Mouse (Mus musculus): Measurements from ENCODE around the gene Elp4.
A peak's percentile ranks its signal among the peaks of the same experiment; 100 is the strongest.

Elp4 gene

GRCm38 (mm10) chr2:105730704-105731103 lies 173.7 kb downstream of the Elp4 start:
- DNase-seq (ENCODE audit: extremely low spot score, low spot score): no peak

- no peak for DNase-seq (ENCODE audit: extremely low spot score, low spot score)
These were observed 177.7 kb downstream of the Elp4 start for GRCm38 (mm10) chr2:105726657-105727056.

- no peak for DNase-seq (ENCODE audit: extremely low spot score, low spot score)
These were observed 188.8 kb downstream of the Elp4 start for GRCm38 (mm10) chr2:105715409-105716115.

- DNase-seq (ENCODE audit: extremely low spot score, low spot score): no peak
These were observed 193.9 kb downstream of the Elp4 start for GRCm38 (mm10) chr2:105710511-105710910.

GRCm38 (mm10) chr2:105709126-105709525 lies 195.2 kb downstream of the Elp4 start:
- DNase-seq (ENCODE audit: extremely low spot score, low spot score): no peak

GRCm38 (mm10) chr2:105705320-105705719 lies 199.0 kb downstream of the Elp4 start:
- no peak for DNase-seq (ENCODE audit: extremely low spot score, low spot score)

- DNase-seq (ENCODE audit: extremely low spot score, low spot score): no peak
These were observed 201.8 kb downstream of the Elp4 start for GRCm38 (mm10) chr2:105702586-105702985.

GRCm38 (mm10) chr2:105701781-105702180 lies 202.6 kb downstream of the Elp4 start:
- no peak for DNase-seq (ENCODE audit: extremely low spot score, low spot score)

GRCm38 (mm10) chr2:105698631-105699030 lies 205.7 kb downstream of the Elp4 start:
- no peak for DNase-seq (ENCODE audit: extremely low spot score, low spot score)

- no peak for DNase-seq (ENCODE audit: extremely low spot score, low spot score)
These were observed 206.6 kb downstream of the Elp4 start for GRCm38 (mm10) chr2:105697741-105698140.

- DNase-seq (ENCODE audit: extremely low spot score, low spot score): no peak
These were observed 213.1 kb downstream of the Elp4 start for GRCm38 (mm10) chr2:105691296-105691695.

- DNase-seq (ENCODE audit: extremely low spot score, low spot score): peak; percentile 75
These were observed 214.4 kb downstream of the Elp4 start for GRCm38 (mm10) chr2:105689771-105690639.

- peak; percentile 70 for DNase-seq (ENCODE audit: extremely low spot score, low spot score)
These were observed 215.0 kb downstream of the Elp4 start for GRCm38 (mm10) chr2:105689304-105689770.

- peak; percentile 48 for DNase-seq (ENCODE audit: extremely low spot score, low spot score)
These were observed 215.7 kb downstream of the Elp4 start for GRCm38 (mm10) chr2:105688436-105689303.

GRCm38 (mm10) chr2:105688011-105688410 lies 216.4 kb downstream of the Elp4 start:
- DNase-seq (ENCODE audit: extremely low spot score, low spot score): no peak

- DNase-seq (ENCODE audit: extremely low spot score, low spot score): peak; percentile 76
These were observed 216.9 kb downstream of the Elp4 start for GRCm38 (mm10) chr2:105687317-105687991.

GRCm38 (mm10) chr2:105686363-105687316 lies 217.7 kb downstream of the Elp4 start:
- DNase-seq (ENCODE audit: extremely low spot score, low spot score): peak; percentile 45

GRCm38 (mm10) chr2:105685651-105686050 lies 218.7 kb downstream of the Elp4 start:
- peak; percentile 39 for DNase-seq (ENCODE audit: extremely low spot score, low spot score)

GRCm38 (mm10) chr2:105684991-105685650 lies 219.2 kb downstream of the Elp4 start:
- DNase-seq (ENCODE audit: extremely low spot score, low spot score): peak; percentile 45
